Mouse (Mus musculus) right cerebral cortex, postnatal 10 days (tissue): ENCODE data around the gene Mtx3.

Experiments
- DNase-seq, 2 experiments: peaks; one replicate each; pipeline ENCODE4 v3.0.0; 2021; ENCODE audit warnings: low spot score in 2 of 2

The Mtx3 gene

DNA sequence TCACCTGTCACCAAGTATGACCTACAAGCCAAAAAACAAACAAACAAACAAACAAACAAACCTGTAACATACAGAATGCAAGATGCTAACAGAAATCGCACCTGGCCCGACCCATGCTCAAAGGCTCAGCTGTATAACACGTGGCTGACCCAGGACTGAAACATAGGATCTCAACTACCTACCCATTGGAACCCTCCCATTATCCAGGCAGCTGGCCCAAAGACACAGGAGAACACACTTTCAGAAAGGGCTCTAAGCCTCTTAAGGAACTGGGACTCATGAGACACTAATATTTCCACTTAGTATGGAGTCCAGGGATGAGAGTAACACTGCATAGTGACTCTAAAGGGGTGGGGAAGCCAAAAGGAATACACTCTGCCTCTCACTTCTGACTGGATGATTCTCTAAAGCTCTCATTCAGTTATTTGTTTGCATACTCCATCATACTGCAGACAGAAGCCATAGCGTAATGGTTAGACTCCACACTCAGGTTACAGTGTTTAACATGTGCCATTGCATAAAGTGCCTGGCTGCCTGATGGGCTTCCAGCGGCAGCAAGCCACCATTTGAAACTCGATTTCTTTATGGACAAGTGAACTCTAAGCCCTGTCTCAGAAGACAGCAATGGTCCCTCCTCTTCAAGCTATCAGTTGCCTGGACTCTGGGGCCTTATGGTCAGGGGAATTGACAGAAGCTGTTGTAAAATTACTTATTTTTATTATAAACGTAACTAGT lies 38.6 kb downstream of the Mtx3 start:
- DNase-seq = no peak

DNA sequence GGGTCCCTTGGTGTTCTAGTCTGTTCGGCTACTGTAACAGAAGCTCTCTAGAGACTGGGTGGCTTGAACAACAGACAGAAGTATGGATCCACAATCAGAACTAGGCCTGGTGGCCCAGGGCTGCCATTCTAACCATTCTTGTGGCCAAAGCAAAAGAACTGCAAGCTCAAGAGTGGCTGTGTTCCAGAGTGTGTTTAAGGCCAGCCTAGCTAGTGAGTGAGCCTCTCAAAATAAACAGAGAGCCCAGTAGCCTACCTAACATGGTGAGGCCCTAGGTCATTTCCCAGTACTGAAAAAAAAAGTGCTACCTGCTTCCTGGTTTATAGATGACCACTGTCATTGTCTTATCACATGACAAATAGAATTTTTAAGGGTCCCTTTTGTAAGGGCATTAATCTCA lies 39.6 kb downstream of the Mtx3 start:
- DNase-seq = no peak

DNA sequence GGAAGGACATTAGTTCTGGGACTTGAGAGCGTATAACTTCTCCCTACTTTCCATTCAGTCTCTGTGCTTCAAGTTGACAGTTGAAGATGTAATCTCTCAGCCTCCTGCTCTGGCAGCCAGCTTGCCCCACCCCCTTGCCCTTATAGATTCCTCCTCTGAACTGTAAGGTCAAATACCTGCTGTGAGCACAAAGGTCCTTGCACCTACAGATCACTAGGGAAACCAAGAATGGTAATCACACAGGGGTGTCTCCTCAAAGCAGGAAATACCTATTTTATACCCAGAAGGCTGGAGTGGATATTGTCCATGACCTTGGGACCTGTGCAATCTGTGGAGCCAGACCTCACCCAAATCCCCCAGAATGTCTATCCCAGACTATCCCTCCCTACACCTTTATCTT lies 40.4 kb downstream of the Mtx3 start:
- no peak for DNase-seq

DNA sequence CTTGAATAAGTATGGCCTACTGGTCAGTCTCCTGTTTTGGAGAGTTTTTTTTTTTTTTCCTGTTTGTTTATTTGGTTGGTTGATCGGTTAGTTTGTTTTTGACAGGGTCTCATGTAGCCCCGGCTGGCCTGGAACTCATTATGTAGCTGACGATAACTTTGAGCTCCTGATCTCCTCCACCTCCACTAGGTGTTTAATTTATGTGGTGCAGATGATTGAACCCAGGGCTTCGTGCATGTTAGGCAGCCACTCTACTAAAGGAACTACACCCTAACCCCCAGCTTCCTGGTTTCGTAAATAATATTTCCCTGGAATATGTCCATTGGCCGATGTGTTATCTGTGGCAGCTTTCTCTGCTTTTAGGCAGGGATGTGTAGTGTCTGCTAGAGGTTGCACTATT lies 54.5 kb downstream of the Mtx3 start:
- peak in 1 of 2 experiments; percentile 3 for DNase-seq

DNA sequence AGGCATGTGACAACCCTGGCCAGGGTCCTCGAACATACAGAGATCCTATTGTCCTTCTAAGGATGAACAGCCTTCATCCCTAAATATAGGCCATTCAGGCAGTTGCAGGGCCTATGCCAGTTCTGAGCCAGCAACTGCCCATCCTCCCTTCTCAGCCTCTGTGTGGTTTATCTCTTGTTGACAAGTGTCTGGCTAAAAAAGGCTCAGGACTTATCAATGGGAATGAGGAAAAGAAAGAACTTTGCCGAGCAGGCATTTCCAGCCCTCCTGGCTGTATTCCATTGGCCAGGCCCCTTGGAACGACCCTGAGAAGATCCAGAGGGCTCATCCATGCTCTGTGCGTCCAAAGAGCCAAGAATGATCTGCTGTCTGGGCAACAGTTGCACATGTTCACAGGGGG lies 58.7 kb downstream of the Mtx3 start:
- DNase-seq = peak in 1 of 2 experiments; percentile 18

DNA sequence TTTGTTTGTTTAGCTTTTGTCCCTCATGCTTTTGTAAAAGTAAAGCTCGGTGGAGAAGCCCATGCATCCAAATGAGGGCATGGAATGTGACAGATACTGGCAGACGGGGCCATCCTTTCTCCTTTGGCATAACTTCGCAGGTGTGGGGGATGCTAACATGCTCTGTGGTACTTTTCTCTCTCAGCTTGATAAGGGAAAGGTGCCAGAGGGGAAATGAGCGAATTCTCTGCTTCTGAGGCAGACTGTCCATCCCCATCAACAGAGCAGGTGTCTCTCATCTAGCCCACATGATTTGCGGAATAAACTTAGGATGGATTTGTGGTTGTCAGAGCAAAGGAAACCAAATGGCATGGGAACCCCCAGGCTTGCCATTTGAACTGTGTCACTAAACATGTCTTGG lies 61.4 kb downstream of the Mtx3 start:
- peak in 1 of 2 experiments; percentile 11 for DNase-seq

DNA sequence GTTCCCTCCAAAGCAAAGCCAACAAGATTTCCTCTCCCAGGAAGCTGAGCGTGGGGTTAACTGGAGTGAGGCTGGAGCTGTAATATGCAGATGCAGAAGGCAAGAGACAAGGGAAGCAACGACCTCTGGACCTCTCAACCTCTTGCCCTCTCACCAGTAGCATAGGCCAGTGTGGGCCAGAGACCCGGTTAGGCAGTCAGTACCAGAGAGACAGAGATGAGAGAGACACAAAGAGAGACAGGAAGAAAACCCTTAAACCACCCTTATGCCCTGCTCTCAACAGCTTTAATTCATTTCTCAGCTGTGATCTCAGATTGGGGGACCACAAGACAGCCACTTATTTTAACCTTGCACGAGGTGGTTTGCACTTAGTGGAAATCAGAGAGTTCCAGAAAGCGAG lies 62.8 kb downstream of the Mtx3 start:
- no peak for DNase-seq
